Mouse (Mus musculus): ENCODE data around the gene Olfr1289. TPM values are rescaled to one million over a fixed set of nuclear protein-coding genes. Genes with fewer than 3 reads are reported as not detected.

Olfr1289 gene
- total RNA-seq (2017), result not detected in 2 replicates

DNA sequence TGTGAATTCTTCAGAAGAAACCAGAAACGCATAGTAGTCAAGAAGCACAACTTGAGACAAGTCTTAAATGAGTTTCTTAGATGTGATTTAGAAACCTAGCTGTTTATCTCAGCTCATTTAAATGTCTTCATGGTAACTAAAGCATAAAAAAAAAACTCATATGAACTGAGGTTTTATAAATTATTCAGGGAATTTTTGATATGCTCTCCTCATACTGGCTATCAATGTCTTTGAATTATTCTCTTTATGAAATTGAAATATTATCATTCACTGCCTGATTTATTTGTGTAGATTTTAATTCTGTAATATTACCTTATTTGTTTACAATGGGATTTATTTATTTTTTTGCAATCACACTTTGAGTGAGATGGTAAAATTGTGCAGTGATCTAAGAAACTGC, at the start of gene Olfr1289:
TSS of gene Olfr1289 (plus strand) at position 301 of the 400 bp plus-strand sequence.
- no peak for ATAC-seq (replicated peaks in 1 of 2; ENCODE audit: insufficient read depth in 1 of 2, low FRiP score in 2 of 2, low TSS enrichment in 1 of 2, low read depth in 1 of 2, poor library complexity in 2 of 2, severe bottlenecking in 2 of 2)

DNA sequence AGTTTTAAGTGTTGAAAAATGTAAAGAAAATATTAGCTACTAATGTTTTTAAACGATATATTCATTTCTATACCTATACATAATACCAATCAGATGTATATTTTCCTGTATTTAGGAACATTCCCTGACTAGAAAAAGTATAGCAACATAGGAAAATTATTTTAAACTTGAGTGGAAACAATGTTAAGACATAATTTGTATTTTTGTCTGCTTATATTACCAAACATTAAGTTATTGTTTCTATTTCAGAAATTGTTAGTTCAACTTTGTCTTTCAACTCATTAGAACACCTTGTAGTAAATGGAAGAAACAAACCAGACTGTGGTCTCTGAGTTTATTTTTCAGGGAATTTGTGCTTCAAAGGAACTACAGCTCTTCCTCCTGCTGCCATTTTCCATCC, 31.8 kb upstream of the Olfr1289 start, which contains the start of gene Olfr1287:
TSS of gene Olfr1287 (plus strand) at position 301 of the 400 bp plus-strand sequence.
- ATAC-seq (replicated peaks in 1 of 2; ENCODE audit: insufficient read depth in 1 of 2, low FRiP score in 2 of 2, low TSS enrichment in 1 of 2, low read depth in 1 of 2, poor library complexity in 2 of 2, severe bottlenecking in 2 of 2), result no peak

DNA sequence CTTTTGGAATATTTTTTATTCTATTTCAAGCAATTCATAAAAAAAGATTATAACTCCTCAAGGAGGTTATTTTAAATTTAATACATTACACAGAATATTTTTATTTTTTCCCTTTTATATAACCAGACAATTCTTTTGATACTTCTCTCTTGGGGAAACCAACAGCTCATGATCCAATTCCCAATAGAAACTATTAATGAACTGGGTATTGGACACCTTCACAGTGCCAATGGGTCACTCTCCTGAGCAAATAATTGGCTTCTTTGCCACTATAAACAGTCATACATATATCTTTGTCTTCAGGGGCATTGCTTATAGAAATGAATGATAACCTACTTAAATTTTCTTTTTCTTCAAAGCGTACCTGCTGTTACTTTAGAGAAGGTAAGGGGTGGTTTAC, 6.8 kb upstream of the Olfr1289 start, which contains the start of gene Olfr1288:
TSS of gene Olfr1288 (plus strand) at position 301 of the 400 bp plus-strand sequence.
- no peak for ATAC-seq (replicated peaks in 1 of 2; ENCODE audit: insufficient read depth in 1 of 2, low FRiP score in 2 of 2, low TSS enrichment in 1 of 2, low read depth in 1 of 2, poor library complexity in 2 of 2, severe bottlenecking in 2 of 2)

DNA sequence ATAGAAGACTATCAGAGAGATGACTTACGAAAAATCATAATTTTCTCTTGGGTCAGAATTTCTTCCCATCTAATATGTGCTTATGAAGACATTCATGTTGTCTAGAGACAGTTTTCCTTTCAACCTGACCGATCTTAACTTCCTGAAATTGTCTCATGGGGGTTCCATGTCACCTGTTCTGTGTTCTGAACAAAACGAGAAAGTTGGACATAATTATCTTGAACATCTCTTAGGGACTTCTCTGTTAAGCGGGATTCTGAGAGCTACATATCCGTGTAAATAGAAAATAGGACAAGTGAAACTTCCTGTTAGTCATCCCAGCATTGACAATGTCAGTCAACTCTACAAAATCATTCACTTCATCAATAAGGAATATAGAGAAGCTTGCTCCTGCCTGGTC, 13.1 kb downstream of the Olfr1289 start, which contains the start of gene Olfr1290:
TSS of gene Olfr1290 (minus strand) at position 101 of the 400 bp plus-strand sequence.
- no peak for ATAC-seq (replicated peaks in 1 of 2; ENCODE audit: insufficient read depth in 1 of 2, low FRiP score in 2 of 2, low TSS enrichment in 1 of 2, low read depth in 1 of 2, poor library complexity in 2 of 2, severe bottlenecking in 2 of 2)

DNA sequence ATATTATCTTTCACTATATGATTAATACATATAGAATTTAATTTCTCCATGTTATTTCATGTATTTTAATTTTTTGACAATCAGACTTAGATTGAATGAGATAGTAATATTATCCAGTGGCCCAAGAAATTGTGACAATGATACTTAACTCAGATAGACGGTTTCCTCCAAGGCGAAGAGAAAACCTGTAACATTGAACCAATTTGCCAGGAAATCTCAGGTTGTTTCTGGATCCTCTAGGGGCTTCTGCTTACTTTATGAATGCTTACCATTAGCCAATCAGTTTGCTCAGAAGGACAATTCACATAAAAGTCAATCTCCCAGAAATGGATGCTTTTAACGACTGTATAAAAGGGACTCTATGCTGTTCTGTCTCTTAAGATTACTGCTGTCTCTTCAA, 16.3 kb downstream of the Olfr1289 start, which contains the start of gene Olfr1291-ps1:
TSS of gene Olfr1291-ps1 (plus strand) at position 301 of the 400 bp plus-strand sequence.
- ATAC-seq (replicated peaks in 1 of 2; ENCODE audit: insufficient read depth in 1 of 2, low FRiP score in 2 of 2, low TSS enrichment in 1 of 2, low read depth in 1 of 2, poor library complexity in 2 of 2, severe bottlenecking in 2 of 2), result no peak

- ATAC-seq (replicated peaks in 1 of 2; ENCODE audit: insufficient read depth in 1 of 2, low FRiP score in 2 of 2, low TSS enrichment in 1 of 2, low read depth in 1 of 2, poor library complexity in 2 of 2, severe bottlenecking in 2 of 2), result no peak
Observed at GRCm38 (mm10) chr2:111517451-111517850, 36.8 kb downstream of the Olfr1289 start.

DNA sequence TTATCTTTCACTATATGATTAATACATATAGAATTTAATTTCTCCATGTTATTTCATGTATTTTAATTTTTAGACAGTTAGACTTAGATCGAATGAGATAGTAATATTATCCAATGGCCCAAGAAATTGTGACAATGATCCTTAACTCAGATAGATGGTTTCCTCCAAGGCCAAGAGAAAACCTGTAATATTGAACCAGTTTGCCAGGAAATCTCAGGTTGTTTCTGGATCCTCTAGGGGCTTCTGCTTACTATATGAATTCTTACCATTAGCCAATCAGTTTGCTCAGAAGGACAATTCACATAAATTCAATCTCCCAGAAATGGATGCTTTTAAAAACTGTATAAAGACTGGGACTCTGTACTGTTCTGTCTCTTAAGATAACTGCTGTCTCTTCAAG, 44.3 kb downstream of the Olfr1289 start, which contains the start of gene Olfr1293-ps:
TSS of gene Olfr1293-ps (plus strand) at position 301 of the 400 bp plus-strand sequence.
- ATAC-seq (replicated peaks in 1 of 2; ENCODE audit: insufficient read depth in 1 of 2, low FRiP score in 2 of 2, low TSS enrichment in 1 of 2, low read depth in 1 of 2, poor library complexity in 2 of 2, severe bottlenecking in 2 of 2), result no peak

Other genes starting within 250 kb of the Olfr1289 start
- gene Olfr1275, start 245.5 kb upstream of the Olfr1289 start, total RNA-seq (2017), result not detected in 2 replicates
- not detected in 2 replicates for gene Olfr1276, start 226.3 kb upstream of the Olfr1289 start, total RNA-seq (2017)
- gene Olfr1277, start 206.7 kb upstream of the Olfr1289 start, total RNA-seq (2017), result not detected in 2 replicates
- not detected in 2 replicates for gene Olfr1278, start 190.7 kb upstream of the Olfr1289 start, total RNA-seq (2017)
- not detected in 2 replicates for gene Olfr1279, start 180.2 kb upstream of the Olfr1289 start, total RNA-seq (2017)
- gene Olfr1280, start 166.8 kb upstream of the Olfr1289 start, total RNA-seq (2017), result not detected in 2 replicates
- not detected in 2 replicates for gene Olfr1281, start 154.3 kb upstream of the Olfr1289 start, total RNA-seq (2017)
- not detected in 2 replicates for gene Olfr1282, start 144.7 kb upstream of the Olfr1289 start, total RNA-seq (2017)
- gene Olfr1283, start 114.0 kb upstream of the Olfr1289 start, total RNA-seq (2017), result not detected in 2 replicates
- not detected in 2 replicates for gene Olfr1284, start 105.3 kb upstream of the Olfr1289 start, total RNA-seq (2017)
- gene Olfr1286, start 57.7 kb upstream of the Olfr1289 start, total RNA-seq (2017), result not detected in 2 replicates
- not detected in 2 replicates for gene Olfr1287, start 31.7 kb upstream of the Olfr1289 start, total RNA-seq (2017)
- not detected in 2 replicates for gene Olfr1288, start 6.7 kb upstream of the Olfr1289 start, total RNA-seq (2017)
- not detected in 2 replicates for gene Olfr1290, start 13.0 kb downstream of the Olfr1289 start, total RNA-seq (2017)
- gene Olfr1291-ps1, start 16.4 kb downstream of the Olfr1289 start, total RNA-seq (2017), result not detected in 2 replicates
- gene Olfr1293-ps, start 44.4 kb downstream of the Olfr1289 start, total RNA-seq (2017), result not detected in 2 replicates
- gene Olfr1294, start 59.5 kb downstream of the Olfr1289 start, total RNA-seq (2017), result not detected in 2 replicates
- gene Olfr1295, start 88.9 kb downstream of the Olfr1289 start, total RNA-seq (2017), result not detected in 2 replicates
- not detected in 2 replicates for gene Olfr1297, start 145.7 kb downstream of the Olfr1289 start, total RNA-seq (2017)
- gene Olfr1298, start 168.4 kb downstream of the Olfr1289 start, total RNA-seq (2017), result not detected in 2 replicates
- gene Olfr1299, start 180.6 kb downstream of the Olfr1289 start, total RNA-seq (2017), result not detected in 2 replicates